Mouse (Mus musculus) T-helper 17 cell (primary cell): ENCODE measurements around the gene Gm47969.
"Not testable (repeated sequence)": the region's sequence is repeated elsewhere in the genome, so short reads cannot be mapped to it uniquely, and the experiment has no call there.

ENCODE experiments used
- in situ Hi-C, 2 experiments: fragments of 300-600 bp; cut with MboI, MseI; formaldehyde crosslinking; loops; 1 replicate in 1 of 2; 2 replicates in 1 of 2; pipeline ENCODE4 v1.15.1; 2025; ENCODE audit warnings: high pct_unique_total_duplicates in 2 of 2

Gene Gm47969

DNA sequence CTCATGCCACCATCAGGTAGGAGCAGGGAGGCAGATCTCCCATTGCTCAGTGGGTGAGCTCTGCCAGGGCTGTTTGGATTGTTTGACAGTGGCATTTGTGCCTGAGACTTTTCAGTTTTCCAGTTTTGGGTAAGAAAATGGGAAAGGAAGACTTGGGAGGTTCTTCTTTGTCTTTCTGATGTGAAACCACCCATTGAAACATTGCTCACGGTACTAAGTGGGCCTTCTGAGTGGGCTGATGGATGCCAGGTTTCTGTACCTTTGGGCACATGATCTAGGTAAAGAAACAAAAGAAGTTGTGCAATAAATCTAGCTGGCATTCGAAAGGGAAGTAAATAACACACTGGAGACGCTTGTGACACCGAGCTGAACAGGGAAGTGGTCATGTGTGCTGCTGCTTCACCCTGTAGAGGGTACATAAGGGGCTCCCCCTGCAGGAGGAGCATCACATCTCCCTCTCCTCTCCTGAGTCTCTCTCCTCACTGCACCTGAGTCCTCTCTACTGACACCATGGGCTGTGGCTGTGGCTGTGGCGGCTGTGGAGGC is at the start of gene Gm47969:
Gm47969 (plus strand) TSS at position 51 of the 546 bp plus-strand sequence.
- in situ Hi-C loops, result no loop called here

DNA sequence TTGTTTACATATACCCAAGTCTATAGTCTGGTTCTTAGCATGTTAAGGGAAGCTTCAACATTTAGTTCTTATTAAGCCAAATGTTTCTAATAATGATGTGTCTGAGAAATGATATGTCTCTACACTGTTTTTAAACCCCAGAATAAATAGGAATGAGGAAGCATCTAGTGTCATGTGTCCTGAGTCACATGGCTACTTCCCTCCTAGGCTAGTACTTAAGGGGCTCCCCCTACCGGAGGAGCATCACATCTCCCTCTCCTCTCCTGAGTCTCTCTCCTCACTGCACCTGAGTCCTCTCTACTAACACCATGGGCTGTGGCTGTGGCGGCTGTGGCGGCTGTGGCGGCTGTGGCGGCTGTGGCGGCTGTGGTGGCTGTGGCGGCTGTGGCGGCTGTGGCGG is 44.4 kb upstream of the Gm47969 start, which contains the start of gene Gm47959:
Gm47959 (plus strand) TSS at position 243 of the 400 bp plus-strand sequence.
- in situ Hi-C loops, result not testable (repeated sequence)

DNA sequence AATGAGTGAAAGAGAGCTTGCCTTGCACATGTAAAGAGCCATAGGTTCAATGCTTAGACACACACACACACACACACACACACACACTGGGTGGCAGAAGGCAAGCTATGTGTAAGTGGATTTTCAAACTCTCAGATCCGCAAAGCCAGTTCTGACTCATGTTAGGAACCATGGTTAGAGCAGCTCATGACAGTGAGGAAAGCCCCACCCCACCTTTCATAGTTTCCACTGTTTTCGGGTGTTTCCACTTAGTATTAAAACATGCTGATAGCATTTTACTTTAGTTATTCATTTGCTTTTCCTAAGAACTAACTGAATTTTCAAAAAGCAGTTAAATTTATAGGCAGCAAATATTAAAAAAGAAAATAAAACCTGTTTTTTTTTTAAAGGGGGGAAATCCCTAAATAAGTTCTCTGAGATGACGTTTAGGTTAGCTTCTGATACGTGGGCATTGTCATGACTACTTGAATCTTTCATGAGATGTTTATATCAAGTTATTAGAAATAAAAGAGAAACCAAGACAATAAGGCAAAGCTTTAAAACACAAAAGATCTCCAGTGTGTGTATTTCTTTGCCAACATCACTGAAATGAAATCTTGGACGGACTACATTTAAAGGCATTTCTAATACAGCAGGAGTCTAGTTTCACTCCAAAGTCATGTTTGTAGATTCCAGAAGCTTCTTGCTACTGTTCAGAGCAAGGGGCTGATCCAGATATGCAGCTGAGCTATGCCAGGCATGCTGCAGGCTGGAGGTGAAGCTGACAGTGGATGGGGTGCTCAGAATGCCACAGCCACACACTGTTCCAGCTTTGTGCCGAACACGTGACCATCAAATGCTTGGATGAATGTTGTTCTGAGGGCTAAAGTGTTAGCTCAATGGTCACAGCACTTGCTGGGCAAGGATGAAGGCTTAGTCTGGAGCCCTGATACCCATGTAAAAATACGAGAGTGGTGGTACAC is 38.2 kb upstream of the Gm47969 start:
- in situ Hi-C loops, result no loop called here

DNA sequence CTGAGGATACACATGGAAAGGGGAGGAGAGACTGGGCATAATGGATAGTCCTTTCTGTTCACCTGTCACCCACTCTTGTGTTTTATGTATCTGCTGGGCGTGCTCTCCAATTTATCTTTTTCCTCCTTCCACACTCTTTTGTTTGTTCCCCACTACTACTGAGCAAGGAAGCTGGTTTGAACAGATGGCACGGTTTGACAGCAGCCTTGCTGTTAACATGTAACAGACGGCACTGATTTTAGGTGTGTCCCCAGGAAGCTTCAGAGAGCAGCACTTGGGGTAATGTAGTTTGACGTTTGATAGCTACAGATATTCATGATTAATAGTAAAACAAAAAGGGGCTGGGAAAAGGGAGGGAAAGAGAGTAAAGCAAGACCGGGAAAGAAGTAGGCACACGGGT is 37.3 kb upstream of the Gm47969 start:
- in situ Hi-C loops, result no loop called here

DNA sequence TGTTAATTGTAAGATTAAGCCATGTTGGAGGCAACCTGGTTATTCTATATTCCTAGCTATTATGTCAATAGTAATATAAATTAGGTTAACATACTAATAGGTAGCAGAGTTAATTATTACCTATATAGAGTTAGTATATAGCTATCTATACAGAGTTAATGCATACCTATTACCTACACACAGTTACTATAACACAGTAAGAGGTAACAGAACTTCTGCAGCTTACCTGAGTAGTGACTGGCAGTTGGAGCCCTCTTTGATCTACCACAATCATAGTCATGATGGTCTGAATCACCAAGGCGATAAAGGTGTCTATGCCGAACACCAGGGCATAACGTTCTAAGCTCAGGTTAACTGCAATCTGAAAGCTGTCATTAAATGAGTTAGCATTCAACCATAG is 30.3 kb upstream of the Gm47969 start:
- in situ Hi-C loops, result no loop called here

DNA sequence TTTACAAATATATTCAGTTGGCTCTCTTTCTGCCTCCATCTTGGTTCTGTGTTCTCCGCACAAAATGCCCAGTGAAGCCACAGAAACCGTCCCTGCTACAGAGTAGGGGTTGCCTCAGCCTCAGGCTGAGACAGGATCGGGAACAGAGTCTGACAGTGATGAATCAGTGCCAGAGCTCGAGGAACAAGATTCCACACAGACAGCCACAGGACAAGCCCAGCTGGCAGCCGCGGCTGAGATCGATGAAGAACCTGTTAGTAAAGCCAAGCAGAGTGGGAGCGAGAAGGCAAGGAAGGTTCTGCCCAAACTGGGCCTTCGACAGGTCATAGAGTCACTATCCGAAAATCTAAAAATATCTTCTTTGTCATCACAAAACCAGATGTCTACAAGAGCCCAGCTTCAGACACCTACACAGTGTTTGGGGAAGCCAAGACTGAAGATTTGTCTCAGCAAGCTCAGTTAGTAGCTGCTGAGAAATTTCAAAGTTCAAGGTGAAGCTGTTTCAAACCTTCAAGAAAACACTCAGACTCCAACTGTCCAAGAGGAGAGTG is 29.3 kb upstream of the Gm47969 start:
- in situ Hi-C loops, result no loop called here

DNA sequence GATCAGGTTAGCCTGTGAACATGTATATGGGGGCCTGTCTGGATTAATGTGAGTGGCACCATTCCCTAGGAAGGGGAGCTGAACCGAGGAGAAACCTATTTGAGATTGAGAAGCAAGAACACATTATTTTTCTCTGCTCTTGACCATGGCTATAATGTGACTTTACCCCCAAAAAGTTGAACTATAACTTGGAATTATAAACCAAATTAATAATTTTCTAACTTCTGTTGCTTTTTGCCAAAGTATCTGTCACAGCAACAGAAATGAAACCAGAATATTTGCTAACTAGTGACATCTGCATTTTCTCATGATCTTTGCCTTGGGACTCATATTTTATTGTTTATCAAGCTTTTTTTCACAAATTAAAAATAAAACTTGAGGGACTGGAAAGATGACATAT is 28.2 kb upstream of the Gm47969 start:
- in situ Hi-C loops, result no loop called here

DNA sequence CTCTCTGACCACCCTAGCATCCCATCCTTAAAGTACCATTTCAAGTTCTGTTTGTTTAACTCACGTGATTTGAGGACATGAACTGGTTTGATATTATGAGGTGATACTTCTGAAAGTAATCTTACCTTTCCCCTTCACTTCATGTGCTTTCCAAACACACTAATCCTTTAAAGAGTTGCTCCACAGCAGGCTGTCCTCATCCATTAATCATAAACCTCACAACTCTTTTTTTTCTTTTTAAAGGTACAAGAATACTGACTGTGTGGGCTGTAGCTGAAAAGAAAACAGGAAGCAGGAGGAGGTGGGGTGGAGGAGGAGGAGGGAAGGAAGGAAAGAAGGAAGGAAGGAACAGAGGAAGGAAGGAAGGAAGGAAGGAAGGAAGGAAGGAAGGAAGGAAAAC is 12.8 kb upstream of the Gm47969 start:
- in situ Hi-C loops, result loop anchor here in 1 of 2 experiments (10.0 kb wide), 1 partner anchor 1947 kb away; no protein-coding TSS in a partner anchor

DNA sequence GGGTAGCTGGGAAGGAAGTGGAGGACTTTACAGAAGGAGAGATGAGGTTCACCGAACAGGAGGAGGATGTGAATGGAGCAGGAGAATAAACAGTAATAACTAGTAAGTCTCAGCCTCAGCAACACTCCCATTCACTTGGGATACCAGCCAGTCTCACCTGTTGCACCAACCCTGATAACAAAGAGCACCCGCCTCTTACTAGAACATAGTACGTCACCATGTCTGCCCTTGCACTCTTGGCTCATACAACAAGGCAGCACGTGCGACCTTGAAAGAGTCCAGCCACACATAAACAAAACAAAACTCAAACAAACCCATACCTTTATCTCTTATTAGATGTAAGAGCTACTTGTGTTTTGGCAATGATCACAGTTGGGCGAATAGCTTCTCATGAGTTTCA is 12.2 kb upstream of the Gm47969 start:
- in situ Hi-C loops, result loop anchor here in 1 of 2 experiments (10.0 kb wide), 1 partner anchor 1948 kb away; no protein-coding TSS in a partner anchor

DNA sequence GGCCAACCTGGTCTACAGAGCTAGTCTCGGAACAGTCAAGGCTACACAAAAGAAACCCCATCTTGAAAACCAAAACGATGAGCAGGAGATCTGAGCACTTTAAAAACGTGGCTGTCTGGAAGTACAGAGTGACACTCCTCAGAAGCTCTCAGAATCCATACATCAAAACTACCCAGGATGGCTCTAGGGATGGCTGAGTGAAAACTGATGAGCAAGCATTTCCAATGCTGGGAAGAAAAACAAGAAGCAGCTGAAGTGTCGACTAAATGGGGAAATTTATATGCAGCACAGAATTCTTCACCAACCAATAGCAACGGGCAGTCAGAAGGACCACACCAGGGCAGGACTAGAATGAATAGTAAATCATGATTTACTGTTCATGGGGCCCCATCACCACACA is 10.2 kb upstream of the Gm47969 start:
- in situ Hi-C loops, result loop anchor here in 1 of 2 experiments (10.0 kb wide), 1 partner anchor 1950 kb away; no protein-coding TSS in a partner anchor

DNA sequence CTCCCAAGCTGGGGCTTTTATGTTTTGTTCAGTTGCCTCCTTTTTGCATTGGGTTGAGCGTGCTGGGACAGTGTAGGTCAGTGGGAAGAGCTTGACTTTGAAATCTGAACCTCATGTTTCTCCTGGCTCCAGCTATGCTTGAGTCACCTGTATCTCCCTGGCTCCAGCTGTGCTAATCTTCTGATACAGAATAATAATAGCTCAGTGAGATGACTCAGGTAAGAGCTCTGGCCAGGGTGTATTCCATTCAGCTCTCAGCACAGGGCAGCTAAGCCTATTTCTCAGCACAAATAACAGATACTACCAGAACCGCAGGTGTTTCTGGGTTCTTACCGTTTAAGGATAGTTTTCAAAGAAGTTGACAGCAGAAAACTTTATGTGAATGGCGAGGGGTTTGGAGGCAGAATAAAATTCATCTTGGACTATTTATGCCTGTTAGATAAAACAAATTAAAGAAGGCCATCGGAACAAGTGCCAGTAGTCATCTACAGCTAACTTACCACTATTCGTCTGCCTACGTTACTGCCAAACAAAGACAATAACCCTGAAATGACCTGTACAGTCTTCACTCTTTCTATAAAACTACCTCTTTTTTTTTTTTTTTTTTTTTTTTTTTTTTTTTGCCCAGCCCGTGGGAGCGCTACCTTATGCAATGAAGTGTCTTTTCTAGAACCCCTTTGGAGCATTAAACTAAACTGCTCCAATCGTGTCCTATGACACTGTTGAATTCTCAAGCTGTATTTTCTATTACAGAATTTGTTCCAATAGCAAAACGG is 7.7 kb upstream of the Gm47969 start:
- in situ Hi-C loops, result loop anchor here in 1 of 2 experiments (10.0 kb wide), 1 partner anchor 1952 kb away; no protein-coding TSS in a partner anchor

DNA sequence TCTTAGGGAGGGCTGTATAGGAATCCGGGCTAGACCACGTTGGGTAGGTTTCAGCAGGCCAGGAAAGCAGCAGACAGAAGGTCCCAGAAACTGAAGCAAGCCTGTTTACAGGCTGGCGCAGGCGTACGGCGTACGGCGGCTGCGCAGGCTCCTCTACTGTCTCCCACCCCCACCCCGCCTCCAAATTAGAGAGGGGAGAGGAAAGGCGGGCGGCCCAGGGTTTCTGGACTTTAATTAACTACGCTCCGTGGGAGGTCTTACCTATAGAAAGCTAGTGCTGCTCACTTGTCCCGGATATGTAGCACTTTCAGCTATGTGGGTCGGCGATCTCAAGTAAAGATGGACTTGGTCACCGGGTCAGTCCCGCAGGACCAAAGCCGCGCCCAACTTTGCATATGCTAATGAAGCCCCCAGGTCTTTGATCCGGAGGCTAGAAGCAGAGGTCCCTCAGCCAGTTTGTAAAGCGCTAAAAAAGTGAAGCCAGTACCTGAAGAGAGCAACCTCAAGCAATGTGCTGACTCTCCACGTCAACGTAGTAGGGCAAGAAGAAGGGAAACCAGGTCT is 6.5 kb upstream of the Gm47969 start, which contains the start of gene Slc19a3:
Slc19a3 (minus strand) TSS at position 340 of the 564 bp plus-strand sequence.
- in situ Hi-C loops, result loop anchor here in 1 of 2 experiments (10.0 kb wide), 1 partner anchor 1953 kb away; no protein-coding TSS in a partner anchor

DNA sequence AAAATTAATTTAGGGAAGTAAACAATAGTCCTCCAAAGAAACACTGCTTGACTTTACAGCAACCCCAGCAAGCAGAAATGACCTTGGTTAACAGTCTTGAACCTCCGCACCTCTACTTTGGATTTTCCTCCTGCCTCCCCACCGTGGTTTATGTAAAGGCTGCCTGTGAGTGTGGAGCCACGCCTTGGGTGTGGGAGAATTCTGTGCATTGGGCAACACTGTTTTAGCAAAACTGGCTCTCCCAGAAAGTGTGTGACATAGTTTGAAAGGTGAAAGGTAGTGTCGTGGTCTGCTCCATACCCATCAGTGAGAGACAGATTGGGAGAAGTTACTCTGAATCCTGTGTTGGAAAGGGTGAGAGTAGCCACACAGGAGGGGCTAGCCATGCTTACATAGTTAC is 5.7 kb upstream of the Gm47969 start:
- in situ Hi-C loops, result loop anchor here in 1 of 2 experiments (10.0 kb wide), 1 partner anchor 1954 kb away; no protein-coding TSS in a partner anchor

DNA sequence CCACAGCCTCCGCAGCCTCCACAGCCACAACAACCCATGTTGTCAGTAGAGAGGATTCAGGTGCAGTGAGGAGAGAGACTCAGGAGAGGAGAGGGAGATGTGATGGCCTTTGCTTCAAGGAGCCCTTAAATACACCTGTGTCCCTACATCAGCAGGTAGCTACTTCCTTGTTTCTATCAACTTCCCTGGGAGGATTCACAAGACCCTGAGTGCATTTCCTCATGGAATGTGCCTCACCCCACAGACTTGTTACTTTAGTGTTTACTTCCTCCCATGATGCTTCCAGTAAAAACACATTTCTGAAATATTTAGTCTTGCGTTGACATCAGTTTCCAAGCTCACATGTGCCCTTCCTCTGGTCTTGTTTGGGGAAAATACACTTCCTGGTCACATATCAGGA is 2.4 kb upstream of the Gm47969 start, which contains the start of gene Krtap28-10:
Krtap28-10 (minus strand) TSS at position 101 of the 400 bp plus-strand sequence.
- in situ Hi-C loops, result no loop called here

DNA sequence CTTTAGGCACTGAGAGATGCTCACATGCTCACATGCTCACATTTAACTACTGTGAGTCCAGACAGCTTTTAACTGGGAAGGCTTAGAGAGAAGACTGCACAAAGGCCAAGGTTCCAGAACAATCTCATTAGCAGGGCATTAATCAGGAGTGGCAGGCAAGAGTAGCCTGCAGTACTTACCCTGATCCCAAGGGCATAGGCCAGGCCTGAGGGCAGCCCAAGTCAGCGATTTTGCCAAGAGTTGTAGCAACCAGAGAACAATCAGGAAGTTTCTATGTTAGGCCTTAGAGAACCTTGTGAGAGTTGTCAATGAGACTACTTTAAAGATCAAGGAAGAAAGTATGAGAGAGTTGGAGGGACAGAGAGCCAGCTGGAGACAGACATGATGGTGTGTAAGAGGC is 13.7 kb downstream of the Gm47969 start:
- in situ Hi-C loops, result loop anchor here in 1 of 2 experiments (25.0 kb wide), 1 partner anchor 654 kb away; no protein-coding TSS in a partner anchor

DNA sequence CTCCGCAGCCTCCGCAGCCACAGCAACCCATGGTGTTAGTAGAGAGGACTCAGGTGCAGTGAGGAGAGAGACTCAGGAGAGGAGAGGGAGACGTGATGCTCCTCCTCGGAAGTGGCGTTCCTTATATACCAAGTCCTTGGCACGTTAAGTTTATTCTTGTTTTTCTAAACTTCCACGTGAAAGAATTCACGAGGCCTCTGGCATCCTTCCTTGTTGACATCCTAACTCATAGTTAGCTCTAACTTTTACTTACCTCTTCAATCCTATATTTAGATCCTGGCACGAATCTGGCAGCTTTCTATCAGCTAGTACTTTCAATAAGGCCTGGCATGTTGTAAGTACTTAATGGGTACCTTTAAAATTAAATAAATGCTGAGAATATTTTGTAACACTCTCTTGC is 14.5 kb downstream of the Gm47969 start, which contains the start of gene A030005K14Rik:
A030005K14Rik (minus strand) TSS at position 101 of the 400 bp plus-strand sequence.
- in situ Hi-C loops, result loop anchor here in 1 of 2 experiments (25.0 kb wide), 1 partner anchor 653 kb away; no protein-coding TSS in a partner anchor

DNA sequence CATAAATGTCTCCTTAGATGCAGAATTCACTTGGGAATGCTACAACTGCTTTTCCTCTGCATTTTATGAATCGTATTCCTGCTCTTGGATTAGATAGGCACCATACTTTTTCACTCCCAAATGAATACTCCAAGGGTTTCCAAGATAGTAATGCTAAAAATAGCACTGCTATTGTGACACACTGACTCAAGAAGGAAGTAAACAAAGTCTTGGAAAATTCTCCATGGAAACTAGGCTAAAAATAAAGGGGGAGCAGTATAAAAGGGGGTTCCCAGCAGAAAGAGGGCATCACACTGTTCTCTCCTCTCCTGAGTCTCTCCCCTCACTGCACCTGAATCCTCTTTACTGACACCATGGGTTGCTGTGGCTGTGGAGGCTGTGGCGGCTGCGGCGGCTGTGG is 15.9 kb downstream of the Gm47969 start, which contains the start of gene Krtap28-13:
Krtap28-13 (plus strand) TSS at position 288 of the 400 bp plus-strand sequence.
- in situ Hi-C loops, result loop anchor here (5.0 to 25.0 kb wide), 3 partner anchors 117 to 652 kb away; no protein-coding TSS in a partner anchor

DNA sequence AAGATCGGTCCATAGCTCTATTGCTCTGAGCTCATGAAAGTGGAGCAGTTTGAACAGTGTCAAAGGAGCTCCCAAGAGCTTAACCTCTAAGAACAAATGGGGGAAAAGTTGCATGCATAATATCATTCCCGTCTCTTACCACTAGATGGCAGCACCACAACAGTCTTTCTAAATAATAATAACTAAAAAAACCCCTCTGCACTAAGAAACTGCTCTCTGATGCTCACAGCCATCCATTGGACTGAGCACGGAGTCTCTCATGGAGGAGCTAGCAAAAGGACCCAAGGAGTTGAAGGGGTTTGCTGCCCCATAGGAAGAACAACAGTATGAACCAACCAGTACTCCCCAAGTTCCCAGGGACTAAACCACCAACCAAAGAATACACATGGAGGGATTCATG is 20.1 kb downstream of the Gm47969 start:
- in situ Hi-C loops, result loop anchor here (5.0 to 25.0 kb wide), 3 partner anchors 112 to 647 kb away; no protein-coding TSS in a partner anchor

DNA sequence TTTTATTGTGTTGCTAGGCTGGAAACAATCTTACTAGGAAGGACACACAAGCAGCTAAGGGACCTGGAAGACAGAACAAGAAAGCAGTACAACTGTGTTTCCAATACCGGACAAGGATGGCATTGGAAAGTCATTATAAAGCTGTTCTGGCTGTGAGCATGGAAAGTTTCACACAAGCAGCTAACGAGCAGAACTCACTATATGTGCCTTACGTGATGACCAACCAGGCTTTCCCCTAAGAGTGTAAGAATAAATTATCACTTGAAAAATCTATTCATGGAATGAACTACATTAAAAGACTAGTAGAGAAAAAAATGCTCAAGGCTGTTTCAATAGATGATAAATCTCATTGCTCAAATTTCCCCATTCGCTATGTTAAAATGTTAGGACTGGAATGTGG is 21.8 kb downstream of the Gm47969 start:
- in situ Hi-C loops, result loop anchor here (10.0 to 25.0 kb wide), 2 partner anchors 282 to 646 kb away; no protein-coding TSS in a partner anchor

DNA sequence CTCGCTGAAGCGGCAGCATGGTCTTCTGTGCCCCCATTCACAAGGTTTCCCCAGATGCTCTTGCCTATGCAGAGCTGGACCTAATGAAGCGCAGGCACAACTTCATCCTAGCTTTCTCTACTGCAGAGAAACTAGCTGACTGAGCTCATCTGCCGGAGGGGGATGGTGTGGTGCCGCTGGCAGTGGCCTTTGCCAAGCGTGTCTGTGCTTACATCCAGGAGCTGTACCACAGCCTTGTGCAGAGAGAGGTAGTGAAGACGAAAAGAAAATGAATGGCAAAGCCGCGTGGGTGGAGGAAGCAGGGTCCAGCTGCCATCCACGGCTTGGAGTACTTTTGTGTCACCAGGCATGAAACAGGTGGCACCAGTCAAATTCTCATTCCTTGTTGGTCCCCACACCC is 22.5 kb downstream of the Gm47969 start:
- in situ Hi-C loops, result loop anchor here (10.0 to 25.0 kb wide), 2 partner anchors 282 to 645 kb away; no protein-coding TSS in a partner anchor
